Mouse (Mus musculus): ENCODE measurements at regions not wholly inside any gene's neighbourhood (a gene's known extent, or its start where the extent isn't known, plus 50 kb on each side); places are given as distances from the start of the nearest gene placed in this dataset.
"Not testable (repeated sequence)": the region's sequence is repeated elsewhere in the genome, so short reads cannot be mapped to it uniquely, and the experiment has no call there.

DNA sequence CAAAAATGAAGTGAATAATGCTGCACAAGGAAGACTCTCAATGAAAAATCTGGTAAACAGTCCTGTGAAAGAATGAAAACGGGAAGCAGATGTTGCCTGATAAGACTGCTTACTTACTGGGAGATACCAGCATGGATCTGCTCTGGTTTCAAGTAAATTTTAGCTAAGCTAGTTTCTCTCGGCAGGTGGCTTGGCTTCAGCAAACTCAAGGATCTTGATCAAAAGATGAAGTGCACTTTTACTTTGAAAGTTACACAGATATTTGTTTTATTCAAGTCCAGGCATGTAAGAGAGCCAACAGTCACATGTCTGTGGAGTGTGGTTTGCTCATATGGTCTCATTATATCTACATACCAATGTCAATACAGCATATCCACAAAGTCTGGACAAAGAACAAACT lies 451.5 kb upstream of the Akr1e1 start:
- Histone ChIP-seq H3K27me3 (no peaks in the 10 kb centered on the region), H3K4me1 (replicated peaks) (no peaks in the 10 kb centered on the region), H3K4me2 (no peak overlapping the region), H3K9ac (replicated peaks) (no peak overlapping the region), H3K4me3 (replicated peaks) (no peak overlapping the region), H3K36me3 (no peaks in the 10 kb centered on the region), H3K9me3 (no peaks in the 10 kb centered on the region), H3K27ac (no peak overlapping the region)
- no peak for ATAC-seq (ENCODE audit: insufficient number of reproducible peaks, insufficient read depth, low FRiP score, low TSS enrichment, low read depth)
- 41% methylated on average over 2 of the region's 2 CpGs for WGBS

DNA sequence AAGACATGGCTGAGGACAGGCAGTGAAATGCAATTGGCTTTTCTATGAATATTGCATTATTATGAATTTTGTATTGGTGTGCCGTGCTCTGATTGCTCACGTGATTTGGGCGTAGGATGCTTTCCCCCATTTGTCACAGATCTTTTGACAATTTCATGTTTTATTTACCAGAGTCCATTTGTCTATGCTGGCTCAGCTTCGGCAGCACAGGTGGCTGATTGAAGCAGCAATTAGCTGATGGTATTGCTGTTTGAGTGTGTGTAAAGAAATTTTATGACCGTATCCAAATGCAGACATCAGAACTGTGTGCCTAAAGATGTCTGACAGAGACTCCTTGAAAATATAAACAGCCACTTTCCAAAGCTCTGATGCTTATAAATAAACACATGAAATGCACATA lies 498.5 kb upstream of the Akr1e1 start:
- Histone ChIP-seq H3K27me3 (no peaks in the 10 kb centered on the region), H3K27ac (no peak overlapping the region), H3K4me2 (no peak overlapping the region), H3K9ac (replicated peaks) (no peak overlapping the region), H3K4me1 (replicated peaks) (no peaks in the 10 kb centered on the region), H3K36me3 (no peaks in the 10 kb centered on the region), H3K4me3 (replicated peaks) (no peak overlapping the region), H3K9me3 (no peaks in the 10 kb centered on the region)
- WGBS: 74% methylated on average over 5 of the region's 5 CpGs
- no peak for ATAC-seq (ENCODE audit: insufficient number of reproducible peaks, insufficient read depth, low FRiP score, low TSS enrichment, low read depth)

DNA sequence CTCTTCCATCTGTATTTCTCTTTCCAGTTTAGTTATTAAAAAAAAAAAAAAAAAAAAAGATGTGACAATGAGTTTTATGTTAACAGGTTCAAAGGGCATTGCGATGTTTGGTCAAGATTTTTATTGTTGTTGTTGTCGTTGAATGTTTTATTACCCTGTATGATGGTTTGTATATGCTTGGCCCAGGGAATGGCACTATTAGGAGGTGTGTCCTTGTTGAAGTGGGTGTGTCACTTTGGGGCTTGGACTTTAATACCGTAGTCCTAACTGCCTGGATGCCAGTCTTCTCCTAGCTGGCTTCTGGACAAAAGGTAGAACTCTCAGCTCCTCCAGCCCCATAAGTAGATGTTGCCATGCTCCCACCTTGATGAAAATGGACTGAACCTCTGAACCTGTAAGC lies 545.9 kb upstream of the Akr1e1 start:
- WGBS: 84% methylated on average over 3 of the region's 3 CpGs

DNA sequence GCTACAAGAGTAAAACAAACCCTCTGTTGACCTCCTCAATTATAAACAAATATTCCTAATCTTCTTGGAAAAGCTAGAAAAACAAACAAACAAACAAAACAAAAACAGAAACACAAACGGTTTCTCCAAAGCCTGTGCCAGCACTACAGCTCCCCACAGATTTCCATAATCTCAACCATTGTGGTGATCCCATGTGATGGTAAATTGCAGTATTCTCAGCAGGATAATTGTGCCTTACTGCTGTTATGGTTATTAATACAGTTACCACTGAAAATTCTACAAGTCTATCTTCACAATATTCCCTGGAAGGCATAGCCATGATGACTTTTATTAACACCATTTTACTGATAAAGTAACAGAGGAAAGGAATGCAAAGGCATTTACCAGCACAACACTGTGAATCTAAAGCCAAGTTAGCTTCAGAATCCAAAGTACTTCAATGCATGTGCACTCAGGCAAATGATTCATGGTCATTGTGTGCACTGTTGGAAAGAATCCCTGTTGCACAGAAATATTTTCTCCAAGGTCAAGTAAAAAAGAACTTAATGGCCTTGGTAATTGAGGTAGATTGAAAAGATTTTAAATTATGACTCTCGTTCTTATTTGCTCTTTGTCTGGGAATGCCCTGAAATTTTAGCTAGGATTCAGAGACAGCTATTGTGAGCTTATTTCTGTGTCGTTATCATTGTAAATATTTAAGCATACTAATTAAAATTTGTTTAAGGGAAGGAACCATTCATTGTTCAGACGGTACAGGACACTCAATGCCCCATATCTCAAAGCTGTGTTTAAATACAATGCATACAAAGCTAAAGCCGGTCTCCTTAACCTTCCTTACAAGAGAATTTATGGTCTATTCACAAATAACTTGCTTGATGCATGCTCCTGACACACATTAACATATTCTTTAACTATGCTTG lies 551.1 kb upstream of the Akr1e1 start:
- H3K27me3 ChIP-seq: no peaks in the 10 kb centered on the region
- WGBS: 74% methylated on average over 5 of the region's 5 CpGs
- no peaks in the 10 kb centered on the region for H3K9me3 ChIP-seq
- H3K4me1 ChIP-seq (replicated peaks): 0 out of 2 replicates have a peak, but pooled peaks cover 4% of the 10 kb centered on the region
- ATAC-seq (ENCODE audit: insufficient number of reproducible peaks, insufficient read depth, low FRiP score, low TSS enrichment, low read depth): no peak
- H3K27ac ChIP-seq: no peak overlapping the region
- H3K9ac ChIP-seq (replicated peaks): no peak overlapping the region
- H3K4me2 ChIP-seq: no peak overlapping the region
- H3K36me3 ChIP-seq: no peaks in the 10 kb centered on the region
- no peak overlapping the region for H3K4me3 ChIP-seq (replicated peaks)

More for the DNA sequence above, 545.9 kb upstream of the Akr1e1 start:
- no peak overlapping the region for H3K9ac ChIP-seq (replicated peaks)
- no peak for ATAC-seq (ENCODE audit: insufficient number of reproducible peaks, insufficient read depth, low FRiP score, low TSS enrichment, low read depth)
- no peaks in the 10 kb centered on the region for H3K4me1 ChIP-seq (replicated peaks)
- H3K27ac ChIP-seq: no peak overlapping the region
- H3K4me2 ChIP-seq: no peak overlapping the region
- no peaks in the 10 kb centered on the region for H3K27me3 ChIP-seq
- H3K4me3 ChIP-seq (replicated peaks): no peak overlapping the region
- H3K36me3 ChIP-seq: no peaks in the 10 kb centered on the region
- no peaks in the 10 kb centered on the region for H3K9me3 ChIP-seq

DNA sequence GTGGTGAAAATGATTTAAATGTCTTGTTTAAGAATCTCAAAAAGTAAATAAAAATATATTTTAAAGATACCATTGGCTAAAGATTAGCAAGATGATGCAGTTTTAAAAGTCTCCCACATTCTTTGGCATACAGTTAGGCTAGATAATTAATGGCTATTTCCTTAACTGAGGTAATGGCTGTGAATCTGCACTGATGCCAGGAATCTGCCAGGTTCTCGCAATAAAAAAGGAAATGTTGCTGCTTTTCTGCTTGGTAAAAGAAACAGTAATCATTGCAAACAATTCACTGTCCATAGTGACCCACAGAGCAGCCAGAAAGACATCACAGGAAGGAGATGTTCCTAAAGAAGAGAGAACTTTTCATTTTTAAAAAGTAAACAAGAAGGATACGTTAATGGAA lies 557.7 kb upstream of the Akr1e1 start:
- no peaks in the 10 kb centered on the region for H3K9me3 ChIP-seq
- WGBS: 78% methylated on average over 2 of the region's 2 CpGs
- no peak overlapping the region for H3K27ac ChIP-seq
- no peak for ATAC-seq (ENCODE audit: insufficient number of reproducible peaks, insufficient read depth, low FRiP score, low TSS enrichment, low read depth)
- no peak overlapping the region for H3K9ac ChIP-seq (replicated peaks)
- no peaks in the 10 kb centered on the region for H3K36me3 ChIP-seq
- H3K4me1 ChIP-seq (replicated peaks): 0 out of 2 replicates have a peak, but pooled peaks cover 4% of the 10 kb centered on the region
- no peak overlapping the region for H3K4me2 ChIP-seq
- no peak overlapping the region for H3K4me3 ChIP-seq (replicated peaks)
- no peaks in the 10 kb centered on the region for H3K27me3 ChIP-seq

DNA sequence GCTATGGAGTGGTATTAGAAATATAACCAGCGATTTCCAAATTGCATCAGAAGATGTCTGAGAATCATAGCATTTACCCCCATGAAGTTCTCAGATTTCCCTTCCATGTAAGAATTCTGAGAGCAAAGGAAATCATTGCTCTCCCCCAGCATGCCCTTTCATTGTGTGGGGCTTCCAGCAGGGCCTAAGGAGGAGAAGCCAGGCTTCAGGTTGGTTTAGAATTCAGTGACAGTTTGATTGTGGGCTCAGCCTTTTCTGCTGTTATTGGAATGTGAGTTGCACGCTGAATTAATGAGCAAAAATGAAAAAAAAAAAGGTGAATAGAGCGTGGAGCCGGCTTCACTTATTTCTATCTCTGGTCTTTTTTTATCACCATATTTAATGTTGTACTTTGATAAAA lies 570.0 kb upstream of the Akr1e1 start:
- H3K4me1 ChIP-seq (replicated peaks): no peaks in the 10 kb centered on the region
- no peaks in the 10 kb centered on the region for H3K36me3 ChIP-seq
- WGBS: 82% methylated on average over 4 of the region's 4 CpGs
- ATAC-seq (ENCODE audit: insufficient number of reproducible peaks, insufficient read depth, low FRiP score, low TSS enrichment, low read depth): no peak
- H3K9me3 ChIP-seq: no peaks in the 10 kb centered on the region
- no peak overlapping the region for H3K9ac ChIP-seq (replicated peaks)
- no peak overlapping the region for H3K4me2 ChIP-seq
- H3K27ac ChIP-seq: no peak overlapping the region
- H3K4me3 ChIP-seq (replicated peaks): no peak overlapping the region
- no peaks in the 10 kb centered on the region for H3K27me3 ChIP-seq

DNA sequence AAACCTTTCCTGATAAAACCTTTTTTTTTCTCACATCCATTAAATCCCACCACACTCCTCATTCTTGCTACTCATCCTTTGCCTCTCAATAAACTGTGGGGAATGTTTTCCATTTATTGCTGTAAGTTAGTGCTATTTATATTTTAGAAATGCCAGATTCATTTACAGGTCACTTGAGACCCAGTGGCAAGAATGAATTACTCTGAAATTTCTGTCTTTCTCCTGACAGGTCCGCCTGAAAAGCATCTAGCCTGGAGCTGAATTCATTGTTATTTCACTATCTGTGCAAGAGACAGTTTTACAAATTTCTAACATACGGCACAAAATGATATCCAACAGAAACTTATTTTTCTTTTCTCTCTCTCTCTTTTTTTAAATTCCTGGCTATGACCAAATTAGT lies 570.6 kb upstream of the Akr1e1 start:
- 74% methylated on average over 2 of the region's 2 CpGs for WGBS
- Histone ChIP-seq H3K36me3 (no peaks in the 10 kb centered on the region), H3K27ac (no peak overlapping the region), H3K9ac (replicated peaks) (no peak overlapping the region), H3K27me3 (no peaks in the 10 kb centered on the region), H3K4me1 (replicated peaks) (no peaks in the 10 kb centered on the region), H3K4me2 (no peak overlapping the region), H3K4me3 (replicated peaks) (no peak overlapping the region), H3K9me3 (no peaks in the 10 kb centered on the region)
- no peak for ATAC-seq (ENCODE audit: insufficient number of reproducible peaks, insufficient read depth, low FRiP score, low TSS enrichment, low read depth)

DNA sequence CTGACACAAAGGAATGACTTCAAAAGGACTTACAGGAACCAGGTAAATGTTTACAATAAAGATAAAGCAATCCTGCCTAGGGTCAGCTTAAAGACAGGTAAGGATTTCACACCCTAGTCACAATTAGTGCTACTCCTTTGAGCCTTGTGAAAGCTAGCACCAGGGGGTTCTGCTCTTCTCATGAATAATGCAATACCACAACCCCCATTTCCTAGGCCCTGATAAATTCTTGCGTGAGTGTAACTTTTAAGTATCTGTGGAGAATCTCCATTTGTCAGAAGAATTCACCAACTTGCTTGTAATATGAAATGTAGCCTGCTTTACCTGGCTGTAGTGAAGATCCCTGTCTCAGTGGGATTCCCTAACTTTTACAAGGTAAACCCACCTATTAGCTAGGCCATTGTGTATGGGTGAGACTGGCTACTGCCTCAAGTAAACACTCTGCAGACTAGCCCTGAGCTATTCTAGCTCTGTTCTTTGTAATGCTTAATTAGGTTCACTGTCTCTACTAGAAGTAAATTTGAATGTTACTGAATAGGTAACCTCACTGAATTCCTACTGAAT lies 576.3 kb upstream of the Akr1e1 start:
- not testable (repeated sequence) for ATAC-seq (ENCODE audit: insufficient number of reproducible peaks, insufficient read depth, low FRiP score, low TSS enrichment, low read depth)

DNA sequence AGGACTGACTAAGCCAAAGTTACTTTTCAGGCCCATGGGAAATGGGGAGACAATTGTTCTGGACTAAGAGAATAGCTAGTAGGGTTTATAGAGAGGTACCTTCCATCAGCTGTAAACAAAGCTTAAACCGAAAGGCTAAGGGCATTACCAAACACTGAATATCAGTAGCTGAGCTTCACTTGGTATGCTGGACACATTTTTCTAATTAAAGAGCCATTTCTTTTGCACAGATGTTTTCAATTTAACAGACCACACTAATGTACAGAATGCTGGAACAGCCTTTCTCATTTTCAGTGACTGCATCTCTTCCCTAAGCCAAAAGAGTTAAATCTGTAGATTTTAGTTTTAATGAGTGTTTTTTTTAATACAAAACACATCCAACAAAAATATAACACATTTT lies 593.8 kb upstream of the Akr1e1 start:
- Histone ChIP-seq H3K9me3 (no peaks in the 10 kb centered on the region), H3K36me3 (no peaks in the 10 kb centered on the region), H3K4me3 (replicated peaks) (no peak overlapping the region), H3K4me2 (0 out of 2 replicates have a peak overlapping the region, but pooled peaks have one; percentile 13), H3K9ac (replicated peaks) (no peak overlapping the region), H3K4me1 (replicated peaks) (no peaks in the 10 kb centered on the region), H3K27ac (no peak overlapping the region), H3K27me3 (no peaks in the 10 kb centered on the region)
- 4% methylated on average over 1 of the region's 1 CpGs for WGBS
- peak; percentile 59 for ATAC-seq (ENCODE audit: insufficient number of reproducible peaks, insufficient read depth, low FRiP score, low TSS enrichment, low read depth)

More for the DNA sequence above, 576.3 kb upstream of the Akr1e1 start:
- H3K27ac ChIP-seq; H3K4me1 ChIP-seq (replicated peaks); H3K4me3 ChIP-seq (replicated peaks); H3K4me2 ChIP-seq; H3K36me3 ChIP-seq; H3K9ac ChIP-seq (replicated peaks); H3K9me3 ChIP-seq; H3K27me3 ChIP-seq: not testable (repeated sequence)
- 36% methylated on average over 1 of the region's 1 CpGs for WGBS

DNA sequence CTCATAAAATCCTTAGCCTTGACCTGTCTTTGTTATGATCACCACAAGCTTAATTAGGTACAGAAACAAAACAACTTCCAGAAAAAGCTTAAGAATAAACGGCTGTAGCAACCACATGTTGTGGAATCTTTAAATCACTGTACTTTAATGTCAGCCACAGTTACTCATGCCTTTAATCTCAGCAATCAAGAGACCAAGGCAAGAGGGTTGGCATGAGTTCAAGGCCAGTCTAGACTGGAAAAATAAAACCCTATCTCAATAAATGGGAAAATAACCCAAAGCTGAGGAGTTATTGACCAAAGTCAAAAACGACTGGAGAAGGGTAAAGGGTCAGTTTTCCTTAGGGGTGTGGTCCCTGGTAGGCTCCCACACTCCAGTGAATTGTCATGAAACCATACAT lies 595.2 kb upstream of the Akr1e1 start:
- Histone ChIP-seq H3K4me2 (no peak overlapping the region), H3K36me3 (no peaks in the 10 kb centered on the region), H3K4me3 (replicated peaks) (no peak overlapping the region), H3K9ac (replicated peaks) (no peak overlapping the region), H3K4me1 (replicated peaks) (no peaks in the 10 kb centered on the region), H3K9me3 (no peaks in the 10 kb centered on the region), H3K27me3 (no peaks in the 10 kb centered on the region), H3K27ac (no peak overlapping the region)
- WGBS: 20% methylated on average over 2 of the region's 2 CpGs
- no peak for ATAC-seq (ENCODE audit: insufficient number of reproducible peaks, insufficient read depth, low FRiP score, low TSS enrichment, low read depth)

DNA sequence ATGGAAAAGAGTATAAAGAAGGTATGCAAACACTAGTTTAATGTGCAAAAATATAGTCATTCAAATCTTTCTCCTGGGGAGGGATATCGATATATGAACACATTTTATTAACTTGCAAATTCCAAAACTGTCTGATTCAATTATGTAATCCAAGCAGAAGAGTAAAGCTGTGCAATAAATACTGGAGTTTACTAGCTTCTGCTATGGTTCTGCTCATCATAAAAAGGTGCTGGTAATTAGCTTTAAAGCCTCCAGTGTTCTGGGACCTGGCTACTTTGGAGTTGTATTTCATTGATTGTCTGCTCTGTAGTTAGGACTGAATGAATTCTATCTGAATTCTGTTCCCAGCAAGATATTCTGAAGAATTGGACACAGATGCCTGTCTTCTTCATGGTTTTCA lies 602.7 kb upstream of the Akr1e1 start:
- no peaks in the 10 kb centered on the region for H3K36me3 ChIP-seq
- no peak overlapping the region for H3K4me3 ChIP-seq (replicated peaks)
- H3K4me1 ChIP-seq (replicated peaks): peaks cover 7% of the 10 kb centered on the region
- peak; percentile 52; the same call in 1 of the 2 replicates for ATAC-seq (ENCODE audit: insufficient number of reproducible peaks, insufficient read depth, low FRiP score, low TSS enrichment, low read depth)
- no peak overlapping the region for H3K9ac ChIP-seq (replicated peaks)
- H3K9me3 ChIP-seq: no peaks in the 10 kb centered on the region
- H3K4me2 ChIP-seq: no peak overlapping the region
- no peaks in the 10 kb centered on the region for H3K27me3 ChIP-seq
- H3K27ac ChIP-seq: no peak overlapping the region
- WGBS: 11% methylated on average over 1 of the region's 1 CpGs
